Mouse (Mus musculus) ES-E14 (cell line): ENCODE measurements around the gene Vwce.

ENCODE experiments used
- HCFC1 ChIP-seq: IDR thresholded peaks from 2 replicates; pipeline ENCODE4 v1.6.1; 2012; ENCODE audit warnings: low read length, inconsistent platforms, borderline replicate concordance; ENCODE audit not compliant: insufficient read depth
- MAFK ChIP-seq: IDR thresholded peaks from 2 replicates; pipeline ENCODE4 v1.6.1; 2014; ENCODE audit warnings: mild to moderate bottlenecking, low read depth, low read length, inconsistent platforms; ENCODE audit not compliant: insufficient read depth
- ZC3H11A ChIP-seq: IDR thresholded peaks from 2 replicates; pipeline ENCODE4 v1.6.1; 2012; ENCODE audit warnings: low read depth, mild to moderate bottlenecking, inconsistent platforms, low read length, borderline replicate concordance
- ZNF384 ChIP-seq: IDR thresholded peaks from 2 replicates; pipeline ENCODE4 v1.6.1; 2012; ENCODE audit warnings: low read depth, low read length, inconsistent platforms

- TF ChIP-seq ZC3H11A (no peak), MAFK (no peak), HCFC1 (no peak), ZNF384 (no peak)
Observed at GRCm38 (mm10) chr19:10698131-10698991, 64.3 kb downstream of the Vwce start.
